Mouse (Mus musculus) heart, postnatal 10 days (tissue): ENCODE measurements around the gene Nsmce4a. TPM values are rescaled to one million over a fixed set of nuclear protein-coding genes. Genes with fewer than 3 reads are reported as not detected.
"Not testable (repeated sequence)": the region's sequence is repeated elsewhere in the genome, so short reads cannot be mapped to it uniquely, and the experiment has no call there.

Source experiments
- DNase-seq, 2 experiments: peaks; one replicate each; pipeline ENCODE4 v3.0.0; 2021
- intact Hi-C: fragments of 180-260 bp; cut with DNase I; formaldehyde crosslinking; loops from one replicate; pipeline ENCODE4 v1.15.1; 2025
- total RNA-seq, 2 experiments: library from RNA; stranded (reverse); gene quantifications; 2 replicates each; pipeline ENCODE4 v1.2.3; 2021

The Nsmce4a gene
- total RNA-seq, 2 experiments from 2014 or later: 55.1 to 56.4 TPM

DNA sequence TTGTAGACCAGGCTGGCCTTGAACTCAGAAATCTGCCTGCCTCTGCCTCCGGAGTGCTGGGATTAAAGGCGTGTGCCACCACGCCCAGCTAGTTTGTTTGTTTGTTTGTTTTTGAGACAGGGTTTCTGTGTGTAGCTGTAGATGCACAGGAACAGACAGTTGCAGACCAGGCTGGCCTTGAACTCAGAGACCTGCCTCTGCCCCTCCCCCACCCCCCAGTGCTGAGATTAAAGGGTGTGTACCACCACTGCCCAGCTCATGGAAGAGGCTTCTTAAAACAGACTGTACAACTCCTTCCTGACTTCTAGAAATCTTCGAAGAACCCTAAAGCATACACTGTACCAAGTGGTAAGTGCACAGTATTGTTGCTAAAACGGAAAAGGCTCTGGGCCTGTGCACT lies 27.5 kb downstream of the Nsmce4a start:
- intact Hi-C loops: no loop called here
- no peak for DNase-seq

DNA sequence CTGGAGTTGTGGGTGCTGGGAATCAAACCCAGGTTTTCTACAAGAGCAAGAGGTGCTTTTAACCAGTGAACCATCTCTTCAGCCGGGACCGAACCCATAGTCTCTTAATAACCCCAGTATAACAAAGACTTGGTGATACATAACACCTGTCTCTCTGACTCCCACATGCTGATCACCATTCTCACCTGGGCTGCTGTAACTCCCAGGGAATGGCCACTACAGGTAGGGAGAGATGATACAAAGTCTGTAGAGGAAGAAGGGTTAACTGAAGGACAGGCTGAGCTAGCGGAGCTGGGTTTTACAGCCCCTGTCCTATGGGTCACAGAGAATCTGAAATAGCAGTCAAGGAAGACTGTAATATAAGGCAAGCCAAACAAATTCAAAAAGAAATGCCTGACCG lies 29.7 kb downstream of the Nsmce4a start:
- intact Hi-C loops: no loop called here
- no peak for DNase-seq

DNA sequence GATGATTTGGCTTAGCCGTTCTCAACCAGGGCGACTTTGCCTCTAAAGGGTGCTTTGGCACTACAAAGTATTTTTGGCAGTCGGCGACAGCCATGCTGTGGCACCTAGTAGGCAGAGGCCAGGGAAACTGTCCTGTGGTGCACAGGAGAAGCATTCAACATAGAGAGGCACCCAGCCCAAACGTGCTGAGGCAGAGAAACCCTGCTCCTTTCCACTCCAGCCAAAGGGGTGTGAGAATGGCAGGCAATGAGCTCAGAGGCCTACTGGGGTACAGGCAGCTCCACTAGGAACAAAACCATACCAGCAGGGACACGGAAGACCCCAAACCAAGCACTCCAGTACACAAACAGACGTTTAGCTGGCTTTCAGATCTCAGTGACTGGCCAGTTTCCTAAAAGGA lies 32.7 kb downstream of the Nsmce4a start:
- DNase-seq: no peak
- intact Hi-C loops: no loop called here

DNA sequence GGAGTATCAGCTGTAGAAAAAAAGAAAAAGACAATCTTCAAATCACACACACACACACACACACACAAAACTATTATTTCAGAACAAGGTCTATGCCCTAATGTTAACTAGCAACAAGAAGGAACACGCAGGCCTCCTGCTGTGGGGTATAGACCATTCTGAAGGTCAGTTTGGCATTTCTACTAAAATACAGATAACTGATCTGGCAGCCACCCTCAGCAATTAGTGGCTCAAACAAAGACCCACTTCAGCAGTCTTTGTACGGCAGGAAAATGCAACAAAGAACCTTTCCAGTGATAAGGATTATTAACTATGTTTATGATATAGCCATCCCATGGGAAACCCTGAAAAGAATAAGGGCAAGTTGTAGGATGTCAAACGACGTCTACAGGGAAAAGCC lies 35.9 kb downstream of the Nsmce4a start:
- intact Hi-C loops: no loop called here

DNA sequence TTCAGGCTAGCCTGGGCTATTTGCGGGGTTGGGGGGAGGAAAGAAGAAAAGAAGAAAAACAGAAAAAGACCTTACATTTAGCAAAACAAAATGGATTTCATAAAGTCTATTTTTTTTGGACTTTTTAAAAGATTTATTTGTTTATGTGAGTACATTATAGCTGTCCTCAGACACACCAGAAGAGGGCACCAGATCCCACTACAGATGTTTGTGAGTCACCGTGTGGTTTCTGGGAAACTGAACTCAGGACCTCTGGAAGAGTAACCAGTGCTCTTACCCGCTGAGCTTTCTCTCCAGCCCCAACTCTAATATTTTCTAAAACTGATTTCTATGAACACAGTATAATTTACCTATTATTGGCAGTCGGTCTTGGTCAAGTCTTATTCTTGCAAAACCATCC lies 37.7 kb downstream of the Nsmce4a start:
- DNase-seq: no peak

More for the DNA sequence above, 35.9 kb downstream of the Nsmce4a start:
- DNase-seq: no peak

DNA sequence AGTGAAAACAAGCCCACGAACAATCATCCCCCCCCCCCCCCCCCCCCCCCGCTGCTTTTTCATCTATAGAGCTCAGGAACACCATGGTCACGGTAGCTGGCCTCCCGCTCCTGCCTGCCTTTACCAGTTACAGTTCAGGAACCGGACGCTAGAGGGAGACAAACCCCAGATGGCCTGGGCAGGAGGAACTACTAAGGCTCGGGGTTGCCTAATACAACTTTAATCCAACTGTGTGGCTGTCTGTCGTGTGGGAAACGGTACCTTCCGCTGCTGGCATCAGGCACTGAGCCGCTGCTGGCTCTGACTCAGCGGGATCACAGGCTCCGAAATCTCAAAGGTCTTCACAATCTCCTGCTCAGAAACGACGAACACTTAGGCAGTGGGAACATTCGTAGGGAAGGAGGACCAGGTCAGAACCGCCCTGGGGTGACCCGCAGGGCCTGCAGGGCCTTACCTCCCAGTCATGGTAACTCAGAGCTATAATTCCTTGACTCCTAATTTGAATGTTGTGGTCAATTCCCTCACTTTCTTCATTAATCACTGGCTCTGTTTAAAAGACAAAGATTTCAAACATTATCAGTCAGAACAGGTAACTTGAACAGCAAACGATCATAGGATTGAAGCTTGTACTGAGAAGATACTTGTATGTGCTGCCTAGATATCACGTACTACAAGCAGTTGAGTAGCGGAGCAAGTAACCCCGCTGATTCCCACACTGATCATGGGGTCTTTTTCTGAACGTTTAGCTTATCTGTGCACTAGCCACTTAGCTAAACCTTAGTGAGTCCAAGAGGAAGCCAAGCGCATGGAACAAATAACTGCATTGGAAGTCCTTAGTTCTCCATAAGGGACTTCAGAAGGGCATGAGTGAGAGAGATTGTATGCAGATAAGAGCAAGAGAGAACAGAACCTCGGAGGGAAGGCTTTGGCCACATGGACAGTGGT lies 39.3 kb downstream of the Nsmce4a start:
- intact Hi-C loops: loop anchor here (2.0 to 5.0 kb wide), 3 partner anchors 74 to 229 kb away; no protein-coding TSS in a partner anchor
- peak; percentile 93 to 97 for DNase-seq

More for the DNA sequence above, 37.7 kb downstream of the Nsmce4a start:
- intact Hi-C loops: no loop called here

DNA sequence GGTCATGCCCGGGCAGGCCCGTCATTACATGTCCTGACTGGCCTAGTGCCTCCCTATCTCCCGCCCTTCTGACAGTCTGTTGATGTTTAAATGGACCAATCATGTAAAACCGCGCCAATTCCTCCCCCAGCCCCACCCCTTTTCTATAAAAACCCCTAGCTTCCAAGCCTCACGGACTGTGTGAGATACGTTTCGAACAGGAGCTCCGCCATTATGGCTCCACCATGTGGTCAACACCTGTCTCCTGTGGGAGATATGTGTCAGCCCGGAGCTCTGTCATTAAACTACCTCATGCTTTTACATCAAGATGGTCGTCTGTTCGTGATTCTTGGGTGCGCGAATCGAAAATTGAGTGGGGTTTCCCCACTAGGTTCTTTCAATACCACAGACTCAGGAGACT lies 41.8 kb downstream of the Nsmce4a start:
- intact Hi-C loops: loop anchor here (5.0 kb wide), 2 partner anchors 76 to 141 kb away; no protein-coding TSS in a partner anchor
- not testable (repeated sequence) for DNase-seq

DNA sequence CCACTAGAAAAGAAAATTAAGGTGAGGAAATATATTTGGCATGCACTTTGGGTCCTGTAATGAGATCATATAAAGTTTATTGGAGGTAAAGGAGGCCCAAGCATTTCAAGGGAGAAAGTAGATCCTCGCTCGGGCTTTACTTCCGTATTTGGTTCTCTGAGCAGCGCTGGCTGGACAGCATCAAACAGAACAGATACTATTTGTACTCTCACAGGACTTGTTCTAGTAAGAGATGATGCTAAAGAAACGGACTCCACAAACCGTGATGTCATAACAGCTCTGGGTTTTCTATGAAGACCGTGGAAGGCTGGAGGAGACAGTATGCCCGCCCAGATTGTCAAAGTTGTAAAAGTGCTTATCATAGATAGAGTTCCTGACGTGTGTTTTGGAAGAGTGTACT lies 45.6 kb downstream of the Nsmce4a start:
- intact Hi-C loops: no loop called here
- no peak for DNase-seq

DNA sequence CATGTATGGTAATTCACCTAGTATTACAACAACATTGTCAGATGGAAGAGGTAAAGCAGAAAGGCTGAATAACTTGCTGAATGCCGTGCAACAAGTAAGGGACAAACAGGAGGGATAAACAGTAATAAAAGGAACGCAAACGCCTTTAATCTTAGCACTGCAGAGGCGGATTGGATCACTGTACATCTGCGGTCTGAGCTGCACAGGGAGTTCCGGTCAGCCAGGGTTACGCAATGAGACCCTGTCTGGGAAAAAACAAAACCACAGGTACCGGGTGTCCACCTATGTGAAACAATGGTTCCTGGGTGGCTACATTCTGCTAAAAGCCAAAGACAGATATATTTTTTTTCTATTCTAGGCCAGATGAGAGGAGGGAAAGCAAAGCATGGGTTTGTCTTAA lies 49.5 kb downstream of the Nsmce4a start:
- intact Hi-C loops: no loop called here

DNA sequence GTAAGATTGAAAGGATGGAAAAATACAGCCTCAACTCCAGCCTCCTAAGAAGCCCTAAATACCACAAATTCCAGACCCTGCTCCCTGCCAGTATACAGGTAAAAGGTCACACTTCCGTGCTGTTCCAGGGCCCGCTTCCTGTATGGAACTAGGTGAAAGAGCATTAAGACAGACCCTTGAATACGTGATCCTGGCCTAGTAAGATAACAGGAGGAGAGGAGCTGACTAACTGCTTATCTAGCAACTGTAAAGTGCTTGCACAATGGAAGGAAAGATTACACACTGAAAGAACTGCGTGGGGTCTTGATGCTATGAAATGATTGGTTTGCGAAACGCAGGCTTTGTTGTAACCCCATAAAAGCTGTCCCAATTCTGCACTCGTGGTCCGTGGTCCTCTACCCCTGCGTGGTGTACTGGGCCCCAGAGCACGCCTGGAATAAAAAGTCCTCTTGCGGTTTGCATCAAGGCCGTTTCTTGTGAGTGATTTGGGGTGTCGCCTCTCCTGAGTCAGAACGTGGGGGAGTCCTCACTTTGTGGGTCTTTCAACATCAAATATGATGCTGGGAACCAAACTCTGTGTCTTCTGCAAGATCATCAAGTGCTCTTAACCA lies 52.0 kb downstream of the Nsmce4a start:
- intact Hi-C loops: loop anchor here (2.0 kb wide), 1 partner anchor 26 kb away; no protein-coding TSS in a partner anchor
- peak in 1 of 2 experiments; percentile 23 for DNase-seq

More for the DNA sequence above, 49.5 kb downstream of the Nsmce4a start:
- no peak for DNase-seq

DNA sequence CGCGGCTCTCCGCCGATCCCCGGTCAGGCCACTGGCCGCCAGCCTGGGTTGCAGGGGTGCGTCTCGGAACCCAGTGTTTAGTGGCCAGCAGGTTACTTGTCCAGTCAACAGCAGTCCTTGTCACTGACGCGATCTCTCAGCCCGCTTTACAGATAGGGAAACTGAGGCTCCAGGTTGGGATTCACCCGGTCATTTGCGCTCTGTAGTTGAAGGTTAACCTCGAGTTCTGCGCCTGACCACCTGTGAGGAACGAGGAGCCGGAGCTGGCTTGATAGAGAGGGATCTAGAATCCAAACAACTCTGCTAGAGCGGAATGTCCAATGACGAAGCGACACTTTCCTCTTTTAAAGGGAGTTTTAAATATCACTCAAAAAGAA lies 52.9 kb downstream of the Nsmce4a start, which contains the start of gene Ate1:
Gene Ate1, minus strand, starts transcription at position 321 of the 377 bp plus-strand sequence.
- no peak for DNase-seq
- intact Hi-C loops: loop anchor here (2.0 kb wide), 1 partner anchor 27 kb away; no protein-coding TSS in a partner anchor

DNA sequence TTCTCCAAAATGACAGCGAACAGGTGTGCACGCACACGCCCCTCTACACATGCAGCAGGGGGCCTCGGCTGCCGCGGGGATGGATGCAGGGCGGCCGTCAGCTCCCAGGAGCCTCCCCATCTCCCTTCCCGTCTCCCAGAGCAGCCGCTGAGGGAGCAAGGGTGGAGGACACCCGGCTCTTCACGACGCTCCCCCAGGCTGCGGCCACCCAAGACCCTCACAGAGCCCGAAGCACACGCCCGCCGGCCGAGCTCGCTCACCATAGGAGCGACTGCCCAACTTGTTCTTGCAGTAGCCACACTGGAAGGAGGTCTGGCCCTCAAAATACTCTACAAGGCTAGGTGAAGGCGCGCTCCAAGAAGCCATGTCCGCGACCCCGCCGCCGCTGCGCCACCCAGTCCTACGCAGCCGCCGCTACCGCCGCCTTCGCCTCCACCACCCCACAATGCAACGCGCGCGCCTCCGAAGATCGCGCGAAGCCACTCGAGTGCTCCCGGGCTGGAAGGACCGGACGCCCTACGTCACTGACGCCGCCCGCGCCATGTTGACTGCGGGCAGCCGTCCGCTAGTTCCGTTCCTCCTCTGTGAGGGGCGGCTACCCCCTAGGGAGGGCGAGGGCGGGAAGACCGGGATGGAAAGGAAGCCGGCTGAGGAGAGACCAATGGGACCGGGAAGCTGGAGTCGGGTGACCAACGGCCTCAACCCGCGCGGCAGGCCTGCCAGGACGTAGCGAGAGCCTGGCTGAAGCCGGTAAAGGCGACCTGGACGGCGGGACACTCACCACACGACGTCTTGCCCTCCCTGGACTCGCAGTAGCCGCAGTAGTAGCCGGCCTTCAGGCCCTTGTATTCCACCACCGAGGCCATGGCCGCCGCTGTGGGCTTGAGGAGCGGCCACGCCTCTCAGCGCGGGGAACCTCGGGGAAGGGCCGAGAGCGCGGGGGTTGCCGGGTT lies 53.5 kb downstream of the Nsmce4a start:
- peak; percentile 99 for DNase-seq
- intact Hi-C loops: loop anchor here (2.0 kb wide), 1 partner anchor 27 kb away; no protein-coding TSS in a partner anchor

DNA sequence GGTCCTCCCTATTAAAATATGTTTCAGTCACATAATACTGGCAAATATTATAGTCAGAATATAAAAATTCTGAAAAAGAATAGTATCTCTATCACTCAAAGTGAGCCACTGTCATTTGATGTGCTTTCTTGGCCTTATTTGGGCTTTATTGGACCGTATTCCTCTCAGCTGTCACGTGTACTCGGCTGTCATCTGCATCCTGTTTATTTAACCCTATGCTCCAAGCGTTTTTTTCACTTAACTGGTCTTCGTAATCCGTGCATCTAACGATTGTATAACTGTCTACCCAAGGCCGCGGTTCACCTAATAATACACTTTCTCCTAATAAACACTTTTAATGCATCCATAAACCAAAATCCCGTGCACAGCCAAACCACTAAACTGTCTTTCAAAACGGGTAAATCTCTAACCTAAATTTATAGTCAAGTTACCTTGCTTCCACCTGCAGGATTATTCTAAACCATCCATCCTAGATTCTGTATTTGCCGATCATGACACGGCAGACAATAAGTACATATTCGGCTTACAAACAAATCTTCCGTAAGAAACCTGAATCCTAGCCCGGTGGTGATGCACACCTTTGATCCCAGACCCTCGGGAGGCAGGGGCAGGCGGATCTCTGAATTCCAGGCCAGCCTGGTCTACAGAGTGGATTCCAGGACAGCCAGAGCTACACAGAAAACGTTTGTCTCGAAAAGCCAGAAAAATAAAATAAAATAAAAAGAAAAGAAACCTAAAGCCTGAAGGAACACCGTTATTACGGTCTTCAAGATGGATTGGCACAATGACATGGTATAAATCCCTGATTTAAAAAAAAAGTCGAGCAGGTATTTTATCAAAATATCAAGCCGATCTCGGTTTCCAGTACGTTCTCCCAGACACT lies 54.5 kb downstream of the Nsmce4a start:
- peak in 1 of 2 experiments; percentile 37 for DNase-seq
- intact Hi-C loops: no loop called here

DNA sequence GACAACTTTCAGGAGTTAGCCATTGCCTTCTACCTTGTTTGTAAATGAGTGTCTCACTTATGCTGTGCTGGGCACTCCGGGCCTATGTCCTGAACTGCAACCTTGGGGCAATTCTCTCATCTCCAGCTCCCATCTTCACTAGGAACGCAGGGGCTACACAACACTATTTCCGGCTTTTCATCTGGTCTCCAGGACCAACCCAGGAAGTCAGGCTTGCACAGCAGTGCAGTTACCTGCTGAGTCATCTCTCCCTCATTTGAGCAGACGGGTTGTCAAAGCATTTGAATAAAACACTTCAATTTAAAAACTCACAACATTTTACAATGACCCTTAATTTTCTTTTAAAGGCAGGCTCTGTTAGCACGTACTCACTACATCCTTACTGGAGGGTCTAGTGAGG lies 62.7 kb downstream of the Nsmce4a start:
- DNase-seq: no peak
- intact Hi-C loops: no loop called here

DNA sequence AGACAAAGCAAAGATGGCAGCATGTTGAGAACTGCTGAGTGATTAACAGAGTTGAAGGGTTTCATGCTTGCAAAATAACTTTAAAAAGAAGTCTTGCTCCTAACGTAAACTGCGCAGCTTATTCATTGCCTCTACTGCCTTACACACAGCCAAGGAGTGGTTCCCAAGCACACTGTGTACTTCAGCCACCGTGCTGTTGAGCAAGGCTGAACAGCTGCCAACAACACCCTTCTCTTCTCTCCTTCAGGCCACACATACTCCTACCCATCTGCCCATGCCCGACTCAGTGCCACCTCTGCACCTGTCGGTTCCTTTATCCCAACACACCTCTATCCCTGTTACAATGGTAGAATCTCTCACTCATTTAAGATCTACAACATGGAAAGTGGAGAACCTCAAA lies 69.9 kb downstream of the Nsmce4a start:
- intact Hi-C loops: no loop called here

DNA sequence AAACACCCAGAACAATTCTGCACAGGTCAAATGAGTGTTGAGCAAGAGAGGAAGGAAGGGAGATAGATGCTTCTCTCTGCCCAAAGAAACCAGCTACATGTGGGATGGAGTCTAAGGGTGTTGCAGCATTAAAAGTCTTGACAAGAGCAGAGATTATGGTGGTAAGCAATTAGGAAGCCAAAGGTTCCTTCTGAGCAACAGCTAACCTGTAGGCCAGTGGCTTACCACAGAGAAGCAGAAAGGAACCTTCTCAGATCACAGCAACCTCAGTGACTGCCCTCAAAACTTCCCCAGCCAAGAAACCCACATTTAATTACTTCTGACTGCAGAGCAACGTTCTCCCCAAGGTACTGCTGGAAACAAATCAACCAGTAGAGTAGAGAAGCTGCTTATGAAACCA lies 71.4 kb downstream of the Nsmce4a start:
- intact Hi-C loops: no loop called here
- no peak for DNase-seq

More for the DNA sequence above, 69.9 kb downstream of the Nsmce4a start:
- DNase-seq: no peak

DNA sequence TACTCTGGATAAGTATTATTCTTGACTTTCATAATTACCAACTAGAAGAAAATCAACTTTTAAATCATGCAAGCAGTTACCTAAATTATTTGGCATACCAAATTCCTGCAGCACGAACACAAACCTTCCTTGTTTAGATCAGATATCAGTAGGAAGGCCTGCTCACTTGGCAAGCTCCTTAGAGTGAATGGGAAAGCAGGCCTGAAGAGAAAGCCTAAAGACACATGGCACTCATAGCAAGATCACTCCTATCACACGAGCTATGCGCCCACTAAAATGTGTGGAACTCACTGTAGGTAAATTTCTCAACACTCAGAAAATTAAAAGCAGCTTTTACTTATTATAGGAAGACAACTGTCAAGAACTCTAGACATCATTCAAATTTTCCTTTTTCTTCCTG lies 79.6 kb downstream of the Nsmce4a start:
- intact Hi-C loops: no loop called here

DNA sequence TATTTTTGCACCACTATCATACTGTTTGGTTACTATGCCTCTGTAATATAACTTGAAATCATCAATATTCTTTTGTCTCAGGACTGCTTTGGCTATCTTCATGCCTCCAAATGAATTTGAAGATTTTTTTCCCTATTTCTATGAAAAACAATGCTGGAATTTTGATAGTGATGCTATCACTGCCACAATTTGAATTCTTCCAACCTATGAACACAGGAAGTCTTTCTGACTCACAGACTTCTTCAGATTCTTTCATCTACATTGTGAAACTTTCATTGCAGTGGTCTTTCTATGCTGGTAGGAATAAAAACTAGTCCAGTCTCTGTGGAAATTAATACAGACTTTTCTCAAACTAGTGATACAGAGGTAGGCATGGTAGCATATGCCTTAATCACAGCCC lies 80.9 kb downstream of the Nsmce4a start:
- intact Hi-C loops: no loop called here

More for the DNA sequence above, 79.6 kb downstream of the Nsmce4a start:
- no peak for DNase-seq

More for the DNA sequence above, 80.9 kb downstream of the Nsmce4a start:
- no peak for DNase-seq
